Mouse (Mus musculus) spleen, adult 2 months (tissue): Measurements from ENCODE around the gene Dnajc19.

ENCODE experiments used
- CTCF ChIP-seq: fragments of 200-500 bp; IDR thresholded peaks from 2 replicates; pipeline ENCODE4 v1.5.1; 2011; ENCODE audit warnings: mild to moderate bottlenecking, inconsistent platforms; ENCODE audit not compliant: insufficient read depth, insufficient read length, insufficient replicate concordance; ENCODE audit errors: extremely low read depth
- POLR2A ChIP-seq: fragments of 200-500 bp; IDR thresholded peaks from 2 replicates; pipeline ENCODE4 v1.6.1; 2011; ENCODE audit warnings: low read depth, low read length, inconsistent platforms

- TF ChIP-seq POLR2A (no peak), CTCF (no peak)
These were observed 45.4 kb downstream of the Dnajc19 start for GRCm38 (mm10) chr3:34035706-34036105.
